Mouse (Mus musculus): ENCODE data around the gene Rc3h1. TPM values are rescaled to one million over a fixed set of nuclear protein-coding genes. Genes with fewer than 3 reads are reported as not detected.

Gene Rc3h1
- polyA plus RNA-seq, 1 experiment: 12.4 TPM

GRCm38 (mm10) chr1:160933896-160934482 is 27.8 kb downstream of the Rc3h1 start:
- peaks cover 3% of the 10 kb centered on the region for H3K36me3 ChIP-seq (ENCODE audit: control insufficient read depth, insufficient read depth, low read length)
- no peak overlapping the region for H3K27ac ChIP-seq (ENCODE audit: insufficient read depth, low read length)
- TF ChIP-seq CTCF (IDR thresholded peaks at IDR 0.05; ENCODE audit: extremely low read depth, insufficient read depth, insufficient read length, insufficient replicate concordance): no peak
- TF ChIP-seq POLR2A (IDR thresholded peaks at IDR 0.05; ENCODE audit: low read depth, low read length): no peak
- WGBS: 84% methylated on average over 4 of the region's 4 CpGs
- H3K27me3 ChIP-seq (ENCODE audit: control insufficient read depth, insufficient read depth, low read length): no peaks in the 10 kb centered on the region
- peak in 1 of 2 experiments; percentile 15 for DNase-seq (ENCODE audit: low read depth in 1 of 2, low spot score in 2 of 2)
- no peak overlapping the region for H3K4me3 ChIP-seq (ENCODE audit: extremely low read depth, insufficient read depth, insufficient read length)
- H3K4me1 ChIP-seq (ENCODE audit: control insufficient read depth, insufficient read depth, insufficient read length): no peaks in the 10 kb centered on the region

GRCm38 (mm10) chr1:160935551-160935950 is 29.3 kb downstream of the Rc3h1 start:
- H3K4me1 ChIP-seq (ENCODE audit: control insufficient read depth, insufficient read depth, insufficient read length): no peaks in the 10 kb centered on the region
- H3K27me3 ChIP-seq (ENCODE audit: control insufficient read depth, insufficient read depth, low read length): no peaks in the 10 kb centered on the region
- H3K36me3 ChIP-seq (ENCODE audit: control insufficient read depth, insufficient read depth, low read length): peaks cover 5% of the 10 kb centered on the region
- H3K4me3 ChIP-seq (ENCODE audit: extremely low read depth, insufficient read depth, insufficient read length): no peak overlapping the region
- no peak for DNase-seq (ENCODE audit: low read depth in 1 of 2, low spot score in 2 of 2)
- 99% methylated on average over 6 of the region's 6 CpGs for WGBS
- no peak for TF ChIP-seq CTCF (IDR thresholded peaks at IDR 0.05; ENCODE audit: extremely low read depth, insufficient read depth, insufficient read length, insufficient replicate concordance)
- TF ChIP-seq POLR2A (IDR thresholded peaks at IDR 0.05; ENCODE audit: low read depth, low read length): no peak
- no peak overlapping the region for H3K27ac ChIP-seq (ENCODE audit: insufficient read depth, low read length)

- Histone ChIP-seq H3K27ac (ENCODE audit: insufficient read depth, low read length) (no peak overlapping the region), H3K27me3 (ENCODE audit: control insufficient read depth, insufficient read depth, low read length) (no peaks in the 10 kb centered on the region), H3K4me1 (ENCODE audit: control insufficient read depth, insufficient read depth, insufficient read length) (no peaks in the 10 kb centered on the region), H3K4me3 (ENCODE audit: extremely low read depth, insufficient read depth, insufficient read length) (no peak overlapping the region), H3K36me3 (ENCODE audit: control insufficient read depth, insufficient read depth, low read length) (peaks cover 43% of the 10 kb centered on the region)
- TF ChIP-seq POLR2A (IDR thresholded peaks at IDR 0.05; ENCODE audit: low read depth, low read length): no peak
- TF ChIP-seq CTCF (IDR thresholded peaks at IDR 0.05; ENCODE audit: extremely low read depth, insufficient read depth, insufficient read length, insufficient replicate concordance): no peak
- WGBS: 92% methylated on average over 7 of the region's 7 CpGs
- DNase-seq (ENCODE audit: low read depth in 1 of 2, low spot score in 2 of 2): no peak
These were observed 57.0 kb downstream of the Rc3h1 start for GRCm38 (mm10) chr1:160963199-160963598.

GRCm38 (mm10) chr1:160967268-160967667 is 61.0 kb downstream of the Rc3h1 start:
- no peak overlapping the region for H3K27ac ChIP-seq (ENCODE audit: insufficient read depth, low read length)
- WGBS: 90% methylated on average over 1 of the region's 1 CpGs
- H3K4me1 ChIP-seq (ENCODE audit: control insufficient read depth, insufficient read depth, insufficient read length): no peaks in the 10 kb centered on the region
- H3K4me3 ChIP-seq (ENCODE audit: extremely low read depth, insufficient read depth, insufficient read length): no peak overlapping the region
- no peak for DNase-seq (ENCODE audit: low read depth in 1 of 2, low spot score in 2 of 2)
- H3K36me3 ChIP-seq (ENCODE audit: control insufficient read depth, insufficient read depth, low read length): peaks cover 45% of the 10 kb centered on the region
- H3K27me3 ChIP-seq (ENCODE audit: control insufficient read depth, insufficient read depth, low read length): no peaks in the 10 kb centered on the region
- no peak for TF ChIP-seq POLR2A (IDR thresholded peaks at IDR 0.05; ENCODE audit: low read depth, low read length)
- TF ChIP-seq CTCF (IDR thresholded peaks at IDR 0.05; ENCODE audit: extremely low read depth, insufficient read depth, insufficient read length, insufficient replicate concordance): no peak

- no peaks in the 10 kb centered on the region for H3K27me3 ChIP-seq (ENCODE audit: control insufficient read depth, insufficient read depth, low read length)
- H3K4me1 ChIP-seq (ENCODE audit: control insufficient read depth, insufficient read depth, insufficient read length): no peaks in the 10 kb centered on the region
- no peak overlapping the region for H3K4me3 ChIP-seq (ENCODE audit: extremely low read depth, insufficient read depth, insufficient read length)
- peaks cover 40% of the 10 kb centered on the region for H3K36me3 ChIP-seq (ENCODE audit: control insufficient read depth, insufficient read depth, low read length)
- DNase-seq (ENCODE audit: low read depth in 1 of 2, low spot score in 2 of 2): no peak
- whole genome bisulfite sequencing: 86% methylated on average over 5 of the region's 5 CpGs
- no peak overlapping the region for H3K27ac ChIP-seq (ENCODE audit: insufficient read depth, low read length)
- TF ChIP-seq CTCF (IDR thresholded peaks at IDR 0.05; ENCODE audit: extremely low read depth, insufficient read depth, insufficient read length, insufficient replicate concordance): no peak
- no peak for TF ChIP-seq POLR2A (IDR thresholded peaks at IDR 0.05; ENCODE audit: low read depth, low read length)
These were observed 62.4 kb downstream of the Rc3h1 start for GRCm38 (mm10) chr1:160968643-160969042.

- H3K36me3 ChIP-seq (ENCODE audit: control insufficient read depth, insufficient read depth, low read length): no peaks in the 10 kb centered on the region
- 83% methylated on average over 4 of the region's 4 CpGs for WGBS
- H3K27me3 ChIP-seq (ENCODE audit: control insufficient read depth, insufficient read depth, low read length): no peaks in the 10 kb centered on the region
- TF ChIP-seq POLR2A (IDR thresholded peaks at IDR 0.05; ENCODE audit: low read depth, low read length) (no peak), CTCF (IDR thresholded peaks at IDR 0.05; ENCODE audit: extremely low read depth, insufficient read depth, insufficient read length, insufficient replicate concordance) (no peak)
- H3K4me1 ChIP-seq (ENCODE audit: control insufficient read depth, insufficient read depth, insufficient read length): no peaks in the 10 kb centered on the region
- no peak for DNase-seq (ENCODE audit: low read depth in 1 of 2, low spot score in 2 of 2)
- no peak within 1 kb of the TSS for H3K4me3 ChIP-seq (ENCODE audit: extremely low read depth, insufficient read depth, insufficient read length)
- no peak within 1 kb of the TSS for H3K27ac ChIP-seq (ENCODE audit: insufficient read depth, low read length)
These were observed 72.0 kb downstream of the Rc3h1 start, which contains the start of gene Serpinc1 for GRCm38 (mm10) chr1:160978071-160978735. Serpinc1 (plus strand) TSS chr1:160978585.

- no peaks in the 10 kb centered on the region for H3K36me3 ChIP-seq (ENCODE audit: control insufficient read depth, insufficient read depth, low read length)
- 70% methylated on average over 5 of the region's 5 CpGs for whole genome bisulfite sequencing
- H3K27ac ChIP-seq (ENCODE audit: insufficient read depth, low read length): no peak overlapping the region
- H3K4me3 ChIP-seq (ENCODE audit: extremely low read depth, insufficient read depth, insufficient read length): no peak overlapping the region
- DNase-seq (ENCODE audit: low read depth in 1 of 2, low spot score in 2 of 2): no peak
- no peaks in the 10 kb centered on the region for H3K27me3 ChIP-seq (ENCODE audit: control insufficient read depth, insufficient read depth, low read length)
- no peaks in the 10 kb centered on the region for H3K4me1 ChIP-seq (ENCODE audit: control insufficient read depth, insufficient read depth, insufficient read length)
- TF ChIP-seq CTCF (IDR thresholded peaks at IDR 0.05; ENCODE audit: extremely low read depth, insufficient read depth, insufficient read length, insufficient replicate concordance) (no peak), POLR2A (IDR thresholded peaks at IDR 0.05; ENCODE audit: low read depth, low read length) (no peak)
These were observed 73.8 kb downstream of the Rc3h1 start for GRCm38 (mm10) chr1:160980021-160980420.

All from spleen, adult 2 months (tissue).